Mouse (Mus musculus) liver, adult 2 months (tissue): ENCODE data around the gene Ube2i.

Source experiments
- CTCF ChIP-seq: fragments of 200-500 bp; IDR thresholded peaks from 2 replicates; pipeline ENCODE4 v1.5.1; 2011; ENCODE audit warnings: low read depth, low read length, control low read depth
- POLR2A ChIP-seq: fragments of 200-500 bp; IDR thresholded peaks from 2 replicates; pipeline ENCODE4 v1.6.1; 2011; ENCODE audit warnings: low read length, control low read depth; ENCODE audit not compliant: insufficient read depth; ENCODE audit errors: extremely low read depth

DNA sequence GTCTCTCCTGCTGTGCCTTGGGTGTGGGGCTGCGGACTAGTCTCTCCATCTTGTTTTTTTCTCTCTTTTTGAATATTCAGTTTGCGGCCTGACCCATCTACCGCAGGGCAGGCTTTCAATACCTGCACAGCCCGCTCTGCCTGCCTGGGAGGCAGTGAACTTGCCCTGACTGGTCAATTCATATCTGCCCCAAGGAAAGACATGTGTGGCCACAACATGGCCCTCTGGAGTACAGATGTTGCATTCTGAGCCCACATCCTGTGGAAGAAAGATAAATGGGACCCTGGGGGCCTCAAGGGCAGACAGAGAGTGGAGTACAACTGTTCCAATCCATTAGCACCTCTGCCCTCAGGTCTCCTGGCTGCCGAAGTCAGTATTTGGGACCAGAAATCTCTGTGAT, 23.7 kb upstream of the Ube2i start, which contains the start of gene Prss34:
- no peak for TF ChIP-seq CTCF
- no peak for TF ChIP-seq POLR2A
